Mouse (Mus musculus) embryonic facial prominence, embryonic 15.5 days (tissue): ENCODE measurements at regions not wholly inside any gene's neighbourhood (a gene's known extent, or its start where the extent isn't known, plus 50 kb on each side); places are given as distances from the start of the nearest gene placed in this dataset. TPM values are rescaled to one million over a fixed set of nuclear protein-coding genes. Genes with fewer than 3 reads are reported as not detected.

Source experiments
- ATAC-seq: fragments of 200-750 bp; cut with Nextera tagmentation; 2 replicates; pipeline ENCODE4 v1.8.0; 2017; ENCODE audit warnings: low read depth, moderate TSS enrichment; ENCODE audit not compliant: insufficient number of reproducible peaks, low FRiP score, low TSS enrichment
- H3K27ac ChIP-seq: fragments of 300-500 bp; sonication (generic); replicated peaks from 2 replicates; pipeline ENCODE4 v1.5.1; 2015; ENCODE audit warnings: mild to moderate bottlenecking, inconsistent platforms
- H3K27me3 ChIP-seq: fragments of 300-500 bp; sonication (generic); 2 replicates; pipeline ENCODE4 v1.6.1; 2015; ENCODE audit warnings: inconsistent platforms
- H3K36me3 ChIP-seq: fragments of 300-500 bp; sonication (generic); 2 replicates; pipeline ENCODE4 v1.6.1; 2015; ENCODE audit warnings: mild to moderate bottlenecking, inconsistent platforms
- H3K4me1 ChIP-seq: fragments of 300-500 bp; sonication (generic); 2 replicates; pipeline ENCODE4 v1.6.1; 2015; ENCODE audit warnings: inconsistent platforms
- H3K4me2 ChIP-seq: fragments of 300-500 bp; sonication (generic); replicated peaks from 2 replicates; pipeline ENCODE4 v1.6.1; 2015; ENCODE audit warnings: mild to moderate bottlenecking, inconsistent platforms
- H3K4me3 ChIP-seq: fragments of 300-500 bp; sonication (generic); replicated peaks from 2 replicates; pipeline ENCODE4 v1.5.1; 2015; ENCODE audit warnings: mild to moderate bottlenecking, inconsistent platforms
- H3K9ac ChIP-seq: fragments of 300-500 bp; sonication (generic); 2 replicates; pipeline ENCODE4 v1.6.1; 2015; ENCODE audit warnings: inconsistent platforms
- H3K9me3 ChIP-seq: fragments of 300-500 bp; sonication (generic); replicated peaks from 2 replicates; pipeline ENCODE4 v1.6.1; 2016; ENCODE audit warnings: inconsistent platforms
- WGBS: fragments of 180-500 bp; shearing (Covaris S2); methylation state at CpG from one replicate; pipeline ENCODE4 v1.1.7; 2015; 5-methylcytosine and 5-hydroxymethylcytosine counted together
- microRNA-seq: library from miRNA; unstranded; fragments of <30 nt; microRNA quantifications from one replicate; pipeline ENCODE4, GENCODE M21; 2016; ENCODE audit warnings: borderline number of aligned reads

- Histone ChIP-seq H3K36me3 (no peaks in the 10 kb centered on the region), H3K27me3 (peaks cover 3% of the 10 kb centered on the region; the same call in 1 of the 2 replicates), H3K4me1 (peaks cover 3% of the 10 kb centered on the region; the same call in 1 of the 2 replicates), H3K9me3 (no peaks in the 10 kb centered on the region), H3K27ac (no peak overlapping the region), H3K9ac (no peak overlapping the region), H3K4me2 (peak overlapping the region; percentile 28; the same call in 1 of the 2 replicates), H3K4me3 (no peak overlapping the region; the same call in 1 of the 2 replicates)
- WGBS: 6% methylated on average over 17 of the region's 17 CpGs
- no peak for ATAC-seq
These were observed 99.2 kb upstream of the Zfp507 start for GRCm38 (mm10) chr7:35901942-35902381.

- H3K4me1 ChIP-seq: peaks cover 3% of the 10 kb centered on the region; the same call in 1 of the 2 replicates
- ATAC-seq: no peak
- H3K9me3 ChIP-seq: no peaks in the 10 kb centered on the region
- no peaks in the 10 kb centered on the region for H3K36me3 ChIP-seq
- H3K4me2 ChIP-seq: no peak overlapping the region
- H3K27me3 ChIP-seq: peaks cover 3% of the 10 kb centered on the region; the same call in 1 of the 2 replicates
- no peak overlapping the region for H3K27ac ChIP-seq
- H3K9ac ChIP-seq: no peak overlapping the region
- H3K4me3 ChIP-seq: no peak overlapping the region
- WGBS: 81% methylated on average over 6 of the region's 6 CpGs
These were observed 96.1 kb upstream of the Zfp507 start for GRCm38 (mm10) chr7:35898701-35899445.

- H3K4me3 ChIP-seq: no peak overlapping the region
- no peaks in the 10 kb centered on the region for H3K4me1 ChIP-seq
- no peak overlapping the region for H3K9ac ChIP-seq
- H3K36me3 ChIP-seq: no peaks in the 10 kb centered on the region
- 19% methylated on average over 2 of the region's 2 CpGs for WGBS
- no peak overlapping the region for H3K27ac ChIP-seq
- ATAC-seq: no peak
- H3K9me3 ChIP-seq: no peaks in the 10 kb centered on the region
- no peak overlapping the region for H3K4me2 ChIP-seq
- no peaks in the 10 kb centered on the region for H3K27me3 ChIP-seq
These were observed 90.5 kb upstream of the Zfp507 start for GRCm38 (mm10) chr7:35893292-35893691.

- H3K4me2 ChIP-seq: no peak overlapping the region
- no peak overlapping the region for H3K9ac ChIP-seq
- 82% methylated on average over 11 of the region's 11 CpGs for WGBS
- no peak for ATAC-seq
- no peaks in the 10 kb centered on the region for H3K9me3 ChIP-seq
- H3K27ac ChIP-seq: no peak overlapping the region
- no peaks in the 10 kb centered on the region for H3K36me3 ChIP-seq
- H3K4me1 ChIP-seq: no peaks in the 10 kb centered on the region
- no peaks in the 10 kb centered on the region for H3K27me3 ChIP-seq
- no peak overlapping the region for H3K4me3 ChIP-seq
These were observed 83.2 kb upstream of the Zfp507 start for GRCm38 (mm10) chr7:35886051-35886450.

- Histone ChIP-seq H3K4me3 (no peak overlapping the region), H3K4me1 (no peaks in the 10 kb centered on the region), H3K36me3 (no peaks in the 10 kb centered on the region), H3K4me2 (no peak overlapping the region), H3K27ac (no peak overlapping the region), H3K9me3 (no peaks in the 10 kb centered on the region), H3K27me3 (no peaks in the 10 kb centered on the region), H3K9ac (no peak overlapping the region)
- 0 out of 2 replicates have a peak, but pooled peaks have one; percentile 50 for ATAC-seq
- WGBS: 47% methylated on average over 9 of the region's 9 CpGs
These were observed 77.0 kb upstream of the Zfp507 start for GRCm38 (mm10) chr7:35879755-35880304.

- H3K4me1 ChIP-seq: no peaks in the 10 kb centered on the region
- WGBS: 76% methylated on average over 7 of the region's 7 CpGs
- H3K36me3 ChIP-seq: no peaks in the 10 kb centered on the region
- H3K9me3 ChIP-seq: no peaks in the 10 kb centered on the region
- no peak overlapping the region for H3K4me3 ChIP-seq
- no peaks in the 10 kb centered on the region for H3K27me3 ChIP-seq
- H3K27ac ChIP-seq: no peak overlapping the region
- H3K9ac ChIP-seq: no peak overlapping the region
- H3K4me2 ChIP-seq: no peak overlapping the region
- ATAC-seq: no peak
These were observed 75.4 kb upstream of the Zfp507 start for GRCm38 (mm10) chr7:35878164-35878563.

- no peaks in the 10 kb centered on the region for H3K27me3 ChIP-seq
- no peak overlapping the region for H3K27ac ChIP-seq
- 84% methylated on average over 10 of the region's 10 CpGs for WGBS
- H3K4me1 ChIP-seq: no peaks in the 10 kb centered on the region
- no peak for ATAC-seq
- no peak overlapping the region for H3K9ac ChIP-seq
- H3K4me3 ChIP-seq: no peak overlapping the region
- no peaks in the 10 kb centered on the region for H3K36me3 ChIP-seq
- H3K4me2 ChIP-seq: no peak overlapping the region
- 0 out of 2 replicates have a peak, but pooled peaks cover under 1% of the 10 kb centered on the region for H3K9me3 ChIP-seq
These were observed 58.2 kb upstream of the Zfp507 start for GRCm38 (mm10) chr7:35861049-35861448.

GRCm38 (mm10) chr7:35859601-35860000 lies 56.8 kb upstream of the Zfp507 start:
- Histone ChIP-seq H3K27ac (no peak overlapping the region), H3K4me3 (no peak overlapping the region), H3K36me3 (no peaks in the 10 kb centered on the region), H3K9me3 (no peaks in the 10 kb centered on the region), H3K9ac (no peak overlapping the region), H3K4me2 (no peak overlapping the region), H3K27me3 (no peaks in the 10 kb centered on the region), H3K4me1 (no peaks in the 10 kb centered on the region)
- WGBS: 26% methylated on average over 3 of the region's 3 CpGs
- ATAC-seq: no peak

GRCm38 (mm10) chr7:35857693-35858092 lies 54.9 kb upstream of the Zfp507 start:
- Histone ChIP-seq H3K4me1 (no peaks in the 10 kb centered on the region), H3K27me3 (no peaks in the 10 kb centered on the region), H3K4me2 (no peak overlapping the region), H3K27ac (no peak overlapping the region), H3K4me3 (no peak overlapping the region), H3K36me3 (no peaks in the 10 kb centered on the region), H3K9ac (no peak overlapping the region), H3K9me3 (no peaks in the 10 kb centered on the region)
- WGBS: 73% methylated on average over 10 of the region's 10 CpGs
- ATAC-seq: no peak

Small RNAs in the stretch of these regions (microRNA-seq; reads per million reads assigned to microRNA genes)
- not detected for gene Gm23292
